Mouse (Mus musculus): Measurements from ENCODE around the gene Irx3. TPM values are rescaled to one million over a fixed set of nuclear protein-coding genes. Genes with fewer than 3 reads are reported as not detected.

Irx3 gene
- total and polyA plus RNA-seq, 3 experiments: 2.0 TPM; not detected in 2

DNA sequence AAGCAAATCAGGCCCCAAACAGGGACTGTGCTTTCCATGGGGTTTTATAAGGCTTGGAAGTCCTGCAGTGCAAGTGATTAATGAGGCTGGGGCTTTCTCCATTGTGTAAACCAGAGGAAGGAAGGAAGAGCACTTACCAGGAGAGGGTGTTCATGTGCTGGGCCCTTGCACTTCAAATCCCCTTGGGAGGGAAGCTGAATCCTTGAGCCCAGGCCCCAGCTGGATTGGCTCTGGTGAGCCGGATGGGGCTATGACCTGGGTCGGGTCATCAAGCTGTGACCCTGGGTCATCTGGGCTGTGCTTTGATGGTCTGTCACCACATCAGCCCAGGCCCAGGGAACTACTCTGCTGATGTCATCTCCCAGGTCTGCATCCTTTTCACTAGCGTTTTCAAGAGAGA, 16.9 kb upstream of the Irx3 start:
- H3K27me3 ChIP-seq (ENCODE audit: insufficient read depth, low read length): no peaks in the 10 kb centered on the region
- ATAC-seq (ENCODE audit: extremely low read depth, insufficient number of reproducible peaks, low FRiP score, poor library complexity, severe bottlenecking) (no peak), DNase-seq (ENCODE audit: low spot score) (no peak)
- no peak overlapping the region for H3K4me3 ChIP-seq (ENCODE audit: low read depth, low read length)
- H3K9me3 ChIP-seq (replicated peaks): peaks cover 65% of the 10 kb centered on the region
- no peaks in the 10 kb centered on the region for H3K4me1 ChIP-seq (ENCODE audit: insufficient read depth, low read depth, low read length)
- no peaks in the 10 kb centered on the region for H3K36me3 ChIP-seq (replicated peaks)
- TF ChIP-seq CTCF (IDR thresholded peaks at IDR 0.05; ENCODE audit: low read depth, low read length): no peak
- TF ChIP-seq TAL1 (conservative IDR thresholded peaks at IDR 0.05; ENCODE audit: low read depth, low read length): no peak
- no peak for TF ChIP-seq POLR2AphosphoS5 (IDR thresholded peaks at IDR 0.05; ENCODE audit: insufficient replicate concordance, low read depth, low read length)
- no peak for TF ChIP-seq GATA2 (IDR thresholded peaks at IDR 0.05; ENCODE audit: borderline replicate concordance, low read depth, low read length)
- no peak for TF ChIP-seq GATA1 (IDR thresholded peaks at IDR 0.05; ENCODE audit: borderline replicate concordance, low read length)

DNA sequence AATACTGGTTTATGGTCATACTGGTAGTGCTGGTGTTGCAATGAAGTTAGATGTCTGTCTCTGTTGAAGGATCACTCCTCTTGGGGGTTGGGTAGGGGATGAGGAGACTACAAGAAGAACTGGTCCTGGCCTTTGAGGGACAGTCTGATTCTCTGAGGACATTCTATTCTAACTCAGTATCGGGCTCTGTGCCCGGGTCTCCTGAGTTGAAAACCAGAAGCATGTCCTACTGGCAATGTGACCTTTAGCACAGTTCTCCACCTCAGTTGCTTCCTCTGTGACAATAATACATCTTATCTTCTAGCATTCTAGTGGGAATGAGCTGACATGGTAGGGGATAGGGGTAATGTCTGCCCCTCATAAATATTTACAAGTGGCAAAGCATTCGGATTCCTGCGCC, 12.2 kb upstream of the Irx3 start:
- TF ChIP-seq TAL1 (conservative IDR thresholded peaks at IDR 0.05; ENCODE audit: low read depth, low read length) (no peak), POLR2AphosphoS5 (IDR thresholded peaks at IDR 0.05; ENCODE audit: insufficient replicate concordance, low read depth, low read length) (no peak), CTCF (IDR thresholded peaks at IDR 0.05; ENCODE audit: low read depth, low read length) (no peak), GATA2 (IDR thresholded peaks at IDR 0.05; ENCODE audit: borderline replicate concordance, low read depth, low read length) (no peak), GATA1 (IDR thresholded peaks at IDR 0.05; ENCODE audit: borderline replicate concordance, low read length) (no peak)
- no peak for ATAC-seq (ENCODE audit: extremely low read depth, insufficient number of reproducible peaks, low FRiP score, poor library complexity, severe bottlenecking)
- H3K27me3 ChIP-seq (ENCODE audit: insufficient read depth, low read length): no peaks in the 10 kb centered on the region
- peaks cover 60% of the 10 kb centered on the region for H3K9me3 ChIP-seq (replicated peaks)
- no peaks in the 10 kb centered on the region for H3K4me1 ChIP-seq (ENCODE audit: insufficient read depth, low read depth, low read length)
- DNase-seq (ENCODE audit: low spot score): no peak
- H3K36me3 ChIP-seq (replicated peaks): no peaks in the 10 kb centered on the region
- no peak overlapping the region for H3K4me3 ChIP-seq (ENCODE audit: low read depth, low read length)

DNA sequence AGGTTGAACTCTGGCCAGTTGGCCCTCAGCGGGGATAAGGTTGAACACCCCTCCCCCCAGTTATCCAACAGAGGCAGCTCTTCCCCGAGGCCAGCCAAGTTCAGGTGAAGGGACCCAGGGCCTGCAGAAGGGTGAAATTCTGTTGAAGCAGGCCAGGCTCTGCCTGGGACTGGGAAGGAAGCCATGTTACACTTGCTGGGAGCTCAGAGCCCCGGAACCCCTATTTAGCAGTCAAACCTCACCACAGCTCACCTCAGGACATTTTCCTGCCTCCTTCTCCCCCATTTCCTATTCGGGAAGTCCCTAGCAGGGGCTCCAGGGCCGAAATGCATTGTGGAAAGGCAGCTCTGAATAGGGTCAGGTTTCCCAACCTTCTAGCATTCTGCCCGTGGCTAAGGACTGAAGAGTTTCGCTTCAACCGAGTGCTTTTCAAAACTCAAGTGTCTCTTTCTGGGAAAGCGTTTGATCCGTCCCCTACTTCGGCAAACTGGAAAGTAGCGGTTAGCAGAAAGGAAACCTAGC, 4.9 kb upstream of the Irx3 start:
- Histone ChIP-seq H3K36me3 (replicated peaks) (no peaks in the 10 kb centered on the region), H3K9me3 (replicated peaks) (peaks cover 81% of the 10 kb centered on the region), H3K27me3 (ENCODE audit: insufficient read depth, low read length) (0 out of 2 replicates have a peak, but pooled peaks cover 3% of the 10 kb centered on the region), H3K4me1 (ENCODE audit: insufficient read depth, low read depth, low read length) (no peaks in the 10 kb centered on the region), H3K4me3 (ENCODE audit: low read depth, low read length) (no peak overlapping the region; the same call in 1 of the 2 replicates)
- no peak for ATAC-seq (ENCODE audit: extremely low read depth, insufficient number of reproducible peaks, low FRiP score, poor library complexity, severe bottlenecking)
- TF ChIP-seq GATA2 (IDR thresholded peaks at IDR 0.05; ENCODE audit: borderline replicate concordance, low read depth, low read length): no peak
- TF ChIP-seq POLR2AphosphoS5 (IDR thresholded peaks at IDR 0.05; ENCODE audit: insufficient replicate concordance, low read depth, low read length): no peak
- TF ChIP-seq CTCF (IDR thresholded peaks at IDR 0.05; ENCODE audit: low read depth, low read length): no peak
- TF ChIP-seq GATA1 (IDR thresholded peaks at IDR 0.05; ENCODE audit: borderline replicate concordance, low read length): no peak
- TF ChIP-seq TAL1 (conservative IDR thresholded peaks at IDR 0.05; ENCODE audit: low read depth, low read length): no peak
- DNase-seq (ENCODE audit: low spot score): no peak

DNA sequence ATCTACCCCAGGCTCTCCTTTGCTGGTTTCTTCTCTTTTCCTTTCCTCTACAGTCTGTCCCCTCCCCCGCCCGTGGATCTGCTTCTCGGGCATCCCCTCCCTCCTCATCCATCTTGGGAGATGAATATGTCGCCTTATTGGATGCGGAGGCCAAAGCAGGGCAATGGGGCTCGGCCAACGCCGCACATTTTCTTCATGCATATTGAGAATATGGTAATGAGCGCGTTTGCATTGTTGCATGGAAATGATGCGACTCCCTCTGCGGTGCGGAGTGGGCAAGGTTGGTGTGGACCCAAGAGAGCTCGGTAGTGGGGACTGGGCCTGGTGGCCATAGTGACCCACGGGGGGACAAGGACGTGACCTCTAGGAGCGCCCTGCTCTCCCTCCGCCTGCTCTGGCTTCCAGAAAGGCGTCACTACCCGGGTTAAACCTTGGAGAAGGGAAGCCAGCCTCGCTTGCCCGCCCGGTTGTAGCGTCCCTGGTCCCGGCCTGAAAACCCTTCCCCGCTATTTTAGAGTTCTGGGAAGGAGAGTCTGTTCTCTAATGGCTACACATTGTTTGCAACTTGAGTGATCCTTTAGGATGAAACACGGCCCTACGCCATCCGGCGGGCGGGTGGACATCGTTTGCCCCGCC, 4.3 kb upstream of the Irx3 start:
- no peaks in the 10 kb centered on the region for H3K4me1 ChIP-seq (ENCODE audit: insufficient read depth, low read depth, low read length)
- TF ChIP-seq CTCF (IDR thresholded peaks at IDR 0.05; ENCODE audit: low read depth, low read length): no peak
- no peak for TF ChIP-seq POLR2AphosphoS5 (IDR thresholded peaks at IDR 0.05; ENCODE audit: insufficient replicate concordance, low read depth, low read length)
- TF ChIP-seq GATA2 (IDR thresholded peaks at IDR 0.05; ENCODE audit: borderline replicate concordance, low read depth, low read length): no peak
- TF ChIP-seq TAL1 (conservative IDR thresholded peaks at IDR 0.05; ENCODE audit: low read depth, low read length): no peak
- TF ChIP-seq GATA1 (IDR thresholded peaks at IDR 0.05; ENCODE audit: borderline replicate concordance, low read length): no peak
- 0 out of 2 replicates have a peak, but pooled peaks cover 3% of the 10 kb centered on the region for H3K27me3 ChIP-seq (ENCODE audit: insufficient read depth, low read length)
- H3K36me3 ChIP-seq (replicated peaks): no peaks in the 10 kb centered on the region
- ATAC-seq (ENCODE audit: extremely low read depth, insufficient number of reproducible peaks, low FRiP score, poor library complexity, severe bottlenecking): no peak
- peak overlapping the region; percentile 13; the same call in 1 of the 2 replicates for H3K4me3 ChIP-seq (ENCODE audit: low read depth, low read length)
- DNase-seq (ENCODE audit: low spot score): no peak
- peaks cover 81% of the 10 kb centered on the region for H3K9me3 ChIP-seq (replicated peaks)

DNA sequence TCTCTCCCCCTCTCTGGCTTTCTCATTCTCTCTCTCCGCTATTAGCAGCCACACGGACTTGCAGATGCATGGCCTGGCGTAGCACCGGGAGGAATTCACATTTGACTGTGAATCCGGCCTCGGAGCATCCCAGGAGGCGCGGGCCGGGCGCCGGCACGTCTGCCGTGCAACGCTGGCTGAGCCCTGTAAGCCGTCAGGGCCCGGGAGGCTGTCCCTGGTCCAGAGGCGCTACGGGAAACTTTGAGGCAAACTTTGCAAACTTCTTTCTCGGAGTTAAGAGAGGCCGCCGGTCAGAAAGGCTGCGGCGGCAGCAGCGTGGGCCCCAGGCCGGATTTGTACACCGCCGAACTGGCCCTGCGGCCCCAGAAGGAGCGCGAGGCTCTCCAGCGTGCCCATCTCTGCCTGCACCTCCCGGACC, 3.4 kb upstream of the Irx3 start:
- Histone ChIP-seq H3K4me3 (ENCODE audit: low read depth, low read length) (peak overlapping the region; percentile 16; the same call in 1 of the 2 replicates), H3K27me3 (ENCODE audit: insufficient read depth, low read length) (0 out of 2 replicates have a peak, but pooled peaks cover 3% of the 10 kb centered on the region), H3K4me1 (ENCODE audit: insufficient read depth, low read depth, low read length) (no peaks in the 10 kb centered on the region), H3K36me3 (replicated peaks) (no peaks in the 10 kb centered on the region), H3K9me3 (replicated peaks) (peaks cover 83% of the 10 kb centered on the region)
- no peak for ATAC-seq (ENCODE audit: extremely low read depth, insufficient number of reproducible peaks, low FRiP score, poor library complexity, severe bottlenecking)
- no peak for DNase-seq (ENCODE audit: low spot score)
- no peak for TF ChIP-seq GATA2 (IDR thresholded peaks at IDR 0.05; ENCODE audit: borderline replicate concordance, low read depth, low read length)

DNA sequence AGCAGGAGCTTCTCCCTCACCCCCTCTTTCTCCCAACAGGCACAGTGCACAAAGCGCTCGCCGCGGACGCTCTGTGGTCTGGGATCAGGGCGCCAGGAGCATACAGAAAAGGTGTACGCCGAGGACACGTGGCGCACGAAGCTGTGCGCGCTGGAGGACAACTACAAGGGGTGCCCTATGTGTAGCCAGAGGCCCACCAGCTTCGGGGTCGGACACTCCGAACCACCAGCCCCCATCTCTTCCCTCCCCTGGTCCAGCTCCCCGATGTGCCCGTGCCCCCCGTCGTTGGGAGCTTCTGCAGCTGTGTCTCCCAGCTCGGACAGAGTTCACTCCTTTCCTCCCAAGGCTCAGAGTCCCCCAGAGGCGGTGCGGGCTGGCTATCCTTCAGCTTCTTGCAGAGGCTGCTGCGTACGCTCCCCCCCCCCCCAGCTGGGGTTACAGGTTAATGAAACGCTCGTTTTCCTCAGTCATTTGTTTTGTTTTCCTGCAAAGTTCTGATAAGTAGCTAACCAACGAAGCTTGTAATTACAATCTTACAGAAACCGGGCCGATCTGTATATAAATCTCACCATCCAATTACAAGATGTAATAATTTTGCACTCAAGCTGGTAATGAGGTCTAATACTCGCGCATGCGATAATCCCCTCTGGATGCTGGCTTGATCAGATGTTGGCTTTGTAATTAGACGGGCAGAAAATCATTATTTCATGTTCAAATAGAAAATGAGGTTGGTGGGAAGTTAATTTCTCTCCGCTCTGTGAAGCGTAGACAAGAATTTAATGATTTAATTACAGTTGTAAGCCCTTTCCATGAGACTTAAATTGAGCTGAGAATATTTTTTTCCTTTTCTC, 2.8 kb upstream of the Irx3 start:
- Histone ChIP-seq H3K36me3 (replicated peaks) (no peaks in the 10 kb centered on the region), H3K9me3 (replicated peaks) (peaks cover 84% of the 10 kb centered on the region), H3K4me1 (ENCODE audit: insufficient read depth, low read depth, low read length) (no peaks in the 10 kb centered on the region), H3K4me3 (ENCODE audit: low read depth, low read length) (no peak overlapping the region; the same call in 1 of the 2 replicates), H3K27me3 (ENCODE audit: insufficient read depth, low read length) (0 out of 2 replicates have a peak, but pooled peaks cover 3% of the 10 kb centered on the region)
- TF ChIP-seq GATA1 (IDR thresholded peaks at IDR 0.05; ENCODE audit: borderline replicate concordance, low read length) (no peak), TAL1 (conservative IDR thresholded peaks at IDR 0.05; ENCODE audit: low read depth, low read length) (no peak), CTCF (IDR thresholded peaks at IDR 0.05; ENCODE audit: low read depth, low read length) (no peak), GATA2 (IDR thresholded peaks at IDR 0.05; ENCODE audit: borderline replicate concordance, low read depth, low read length) (no peak), POLR2AphosphoS5 (IDR thresholded peaks at IDR 0.05; ENCODE audit: insufficient replicate concordance, low read depth, low read length) (no peak)
- DNase-seq (ENCODE audit: low spot score): no peak
- ATAC-seq (ENCODE audit: extremely low read depth, insufficient number of reproducible peaks, low FRiP score, poor library complexity, severe bottlenecking): no peak

Data from G1E (cell line).